Mouse (Mus musculus) 416B (cell line): ENCODE data around the gene Slc26a8.
A peak's percentile ranks its signal among the peaks of the same experiment; 100 is the strongest.

Source experiments
- DNase-seq: peaks from one replicate; pipeline ENCODE4 v3.0.0; 2011; ENCODE audit warnings: low read depth

The Slc26a8 gene

DNA sequence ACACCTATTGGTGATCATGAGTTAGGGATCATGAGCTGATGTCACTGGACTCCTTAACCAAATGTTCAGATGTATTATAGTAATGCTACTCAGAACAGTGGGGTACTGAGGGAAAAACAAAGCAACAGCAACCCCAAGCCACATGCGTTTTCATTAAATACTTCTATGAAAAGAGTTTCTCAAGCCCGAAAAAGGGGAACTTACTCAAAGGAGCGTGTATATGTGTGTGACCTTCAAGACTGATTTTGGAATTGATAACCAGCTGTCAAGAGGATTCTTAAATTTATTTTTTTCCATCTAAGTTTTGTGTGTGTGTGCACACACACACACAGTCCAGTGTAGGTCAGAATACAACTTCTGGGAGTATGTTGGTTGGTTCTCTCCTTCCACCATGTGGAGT lies 49.9 kb downstream of the Slc26a8 start:
- DNase-seq = peak; percentile 80

DNA sequence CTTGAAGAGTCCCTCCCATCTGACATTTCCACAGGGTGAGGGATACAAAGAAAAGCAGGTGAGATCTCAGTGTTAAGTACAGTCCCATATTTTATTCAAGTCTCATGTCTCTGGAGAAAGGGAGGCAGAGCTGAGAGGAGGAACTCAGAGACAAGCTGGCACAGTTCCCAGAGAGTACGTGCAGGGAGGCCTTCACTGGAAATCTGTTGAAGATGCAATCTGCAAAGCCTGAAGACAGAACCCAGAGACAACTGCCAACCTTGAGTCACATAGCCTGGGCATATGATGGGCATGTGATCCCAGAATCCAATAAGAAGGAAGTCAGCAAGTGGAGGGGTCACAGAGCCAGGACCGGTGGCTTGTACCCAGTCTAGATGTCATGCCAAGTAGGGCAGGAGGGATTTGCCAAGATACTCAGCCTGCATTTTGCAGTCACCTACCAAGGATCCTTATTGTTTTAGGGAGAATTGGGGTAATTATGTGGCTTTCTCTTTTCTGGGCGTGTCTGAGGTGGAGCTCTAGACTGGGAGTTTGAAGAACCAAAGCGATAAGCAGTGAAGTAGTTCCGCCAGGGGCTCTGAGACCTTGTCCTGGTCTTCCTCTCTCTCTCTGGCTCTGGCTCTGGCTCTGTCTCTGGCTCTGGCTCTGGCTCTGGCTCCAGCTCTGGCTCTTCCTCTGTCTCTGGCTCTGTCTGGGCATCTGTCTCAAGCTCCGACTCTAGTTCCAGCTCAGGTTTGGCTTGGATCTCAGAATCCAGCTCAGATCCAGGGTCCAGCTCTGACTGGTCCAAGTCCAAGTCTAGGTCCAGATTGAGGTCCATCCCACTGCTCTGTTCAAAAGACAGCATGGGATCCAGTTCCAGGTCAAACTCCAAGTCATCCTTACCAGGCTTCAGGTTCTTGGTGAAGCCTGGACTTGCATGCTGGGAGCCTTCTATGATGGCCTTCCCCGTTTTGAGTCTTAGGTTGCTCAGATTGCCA lies 52.0 kb downstream of the Slc26a8 start:
- peak; percentile 79 for DNase-seq

DNA sequence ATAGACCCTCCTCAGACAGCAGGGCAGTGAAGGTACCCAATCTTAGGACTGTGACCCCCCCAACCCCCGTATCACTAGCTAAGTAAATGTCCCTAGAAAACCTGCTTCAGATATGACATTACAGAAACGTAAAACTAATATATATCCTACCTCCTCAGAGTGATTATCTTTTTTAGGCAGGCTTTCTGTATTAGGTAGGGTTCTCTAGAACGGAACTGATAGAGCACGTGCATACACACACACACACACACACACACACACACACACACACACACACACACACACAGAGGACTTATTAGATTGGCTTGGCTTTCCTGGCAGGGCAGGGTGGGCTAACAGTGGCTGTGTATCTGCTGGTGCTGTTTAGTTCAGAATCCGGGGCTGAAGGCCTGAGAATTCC lies 54.2 kb downstream of the Slc26a8 start:
- DNase-seq = no peak

DNA sequence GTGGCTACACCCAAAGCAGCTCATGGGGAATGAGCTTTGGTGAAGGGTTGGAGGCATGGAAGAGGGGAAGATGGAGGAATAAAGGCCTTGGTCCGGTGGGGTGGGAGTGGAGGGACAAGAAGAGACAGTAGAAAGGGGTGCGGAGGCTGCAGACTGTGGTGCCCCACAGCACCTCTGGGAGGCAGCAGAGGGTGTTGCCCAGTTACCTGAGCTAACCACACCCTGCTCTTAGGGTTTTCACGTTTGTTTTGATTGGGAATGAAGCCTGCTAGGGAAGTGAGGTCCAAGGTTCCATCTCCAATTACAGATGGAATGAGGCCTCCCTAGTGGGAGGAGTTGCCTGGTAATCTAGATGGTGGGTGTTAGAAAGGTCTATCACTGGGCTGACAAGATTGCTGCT lies 60.9 kb downstream of the Slc26a8 start:
- DNase-seq = no peak

DNA sequence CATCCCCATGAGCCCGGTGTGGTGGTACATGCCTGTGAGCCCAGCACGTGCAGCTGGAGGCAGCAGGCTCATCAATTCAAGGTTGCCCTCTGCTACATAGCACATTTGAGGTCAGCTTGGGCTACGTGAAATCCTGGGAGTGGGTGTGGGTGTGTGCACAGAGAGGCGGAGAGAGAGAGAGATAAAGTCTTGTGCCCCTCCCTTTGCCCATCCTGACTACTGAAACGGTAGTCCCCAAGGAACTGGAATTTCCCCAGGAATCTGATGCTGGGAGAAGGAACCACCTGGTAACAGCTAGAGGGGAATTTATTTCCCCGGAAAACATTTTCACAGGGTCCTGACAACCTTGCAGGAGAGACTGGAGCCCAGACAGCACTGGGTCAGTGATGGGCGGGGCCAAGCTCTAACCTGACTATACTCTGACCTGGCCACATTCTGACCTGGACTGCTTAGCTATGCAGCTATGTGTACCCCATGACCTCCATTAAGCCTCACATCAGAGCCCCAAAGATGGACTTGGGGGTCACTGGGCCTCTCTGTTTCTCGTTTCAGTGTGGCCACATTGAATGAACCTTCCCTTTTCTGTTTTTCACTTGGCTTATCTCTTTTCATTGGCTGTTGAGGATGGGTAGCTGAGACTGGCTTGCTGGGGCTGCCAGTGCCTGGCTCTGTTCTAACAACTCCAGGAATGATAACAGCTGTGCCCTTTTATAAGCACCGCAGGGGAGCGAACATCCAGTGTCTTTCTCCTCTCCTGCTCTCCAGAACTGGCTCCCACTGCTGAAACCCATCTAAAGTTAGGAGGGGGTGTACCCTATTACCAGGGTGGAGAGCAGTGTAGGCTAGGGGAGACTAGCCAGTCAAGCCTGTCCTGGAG lies 61.5 kb downstream of the Slc26a8 start:
- DNase-seq = no peak

DNA sequence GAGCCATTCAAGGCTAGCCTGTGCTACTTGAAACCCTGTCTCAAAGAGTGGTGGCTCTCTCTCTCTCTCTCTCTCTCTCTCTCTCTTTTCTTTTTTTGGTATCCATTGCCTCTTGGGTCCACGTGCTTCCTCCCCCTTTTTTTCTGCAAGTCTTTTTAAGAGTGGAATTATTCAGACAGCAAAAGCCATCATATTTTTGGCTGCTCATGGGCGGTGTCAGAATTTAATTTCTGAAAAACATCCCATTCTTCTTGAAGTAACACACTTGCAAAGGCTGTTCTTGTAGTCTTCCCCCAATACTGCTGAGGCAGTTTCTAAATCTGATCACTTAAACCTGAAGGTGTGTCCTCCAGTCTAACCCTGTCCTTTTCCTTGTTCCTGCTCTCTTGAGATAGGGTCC lies 63.1 kb downstream of the Slc26a8 start:
- no peak for DNase-seq

DNA sequence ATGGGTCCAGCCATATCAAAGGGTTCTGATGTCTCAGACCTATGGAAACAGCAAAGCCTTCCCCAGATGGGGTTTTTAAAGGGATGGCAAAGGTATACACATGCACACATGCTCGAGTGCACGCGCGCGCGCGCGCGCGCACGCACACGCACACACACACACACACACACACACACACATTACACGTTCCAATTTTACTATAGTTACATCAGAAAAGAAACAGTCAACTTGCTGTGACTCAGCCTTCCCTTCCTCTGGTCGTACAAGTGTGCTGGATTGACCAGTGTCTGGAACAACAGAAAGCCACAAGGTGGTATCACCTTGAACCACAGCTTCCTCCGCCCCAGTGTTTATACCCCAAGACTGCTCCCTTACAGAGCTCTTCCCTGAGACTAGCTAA lies 64.7 kb downstream of the Slc26a8 start:
- peak; percentile 98 for DNase-seq

DNA sequence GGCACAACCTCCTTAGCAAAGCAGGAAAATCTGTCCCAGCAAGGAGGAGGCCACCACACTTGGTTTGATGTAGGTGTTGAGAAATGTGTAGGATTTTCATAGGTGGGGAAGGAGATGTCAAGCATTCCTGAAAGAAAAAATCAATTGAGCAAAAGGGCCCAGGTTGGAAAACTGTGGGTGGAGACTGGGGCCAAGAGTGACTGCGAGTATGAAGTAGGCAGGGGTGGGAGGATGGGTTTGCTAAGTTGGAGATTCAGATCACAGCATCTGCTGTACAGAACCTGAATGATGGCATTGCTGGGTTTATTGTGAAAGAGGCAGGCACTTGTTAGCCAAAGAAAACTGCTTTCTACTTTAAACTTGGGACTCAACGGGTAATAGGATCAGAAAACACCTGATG lies 65.2 kb downstream of the Slc26a8 start:
- DNase-seq = no peak

DNA sequence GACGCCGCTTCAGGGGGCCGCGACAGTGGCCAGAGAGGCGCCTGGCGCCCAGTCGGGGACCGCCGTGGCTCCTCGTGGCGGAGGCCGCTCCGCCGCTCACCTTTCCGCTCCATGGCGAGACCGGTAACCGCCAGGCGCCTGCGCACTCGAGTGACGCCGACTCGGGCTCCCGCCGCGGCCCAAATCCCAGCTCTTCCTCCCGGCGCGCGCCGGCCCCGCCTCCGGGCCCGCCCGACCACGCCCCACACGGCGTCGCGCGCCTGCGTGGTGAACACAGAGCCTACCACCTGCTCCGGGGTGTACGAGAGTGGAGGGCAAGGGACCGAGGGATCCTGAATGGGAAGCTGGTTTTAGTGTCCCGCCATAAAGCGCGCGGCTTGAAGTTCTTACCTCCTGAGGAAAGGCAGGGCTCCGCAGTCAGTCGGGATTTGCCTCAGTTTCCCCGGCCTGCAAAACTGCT lies 67.7 kb downstream of the Slc26a8 start, which contains the start of gene Srpk1:
Srpk1 (minus strand) TSS at position 410 of the 460 bp plus-strand sequence.
- peak; percentile 88 for DNase-seq

DNA sequence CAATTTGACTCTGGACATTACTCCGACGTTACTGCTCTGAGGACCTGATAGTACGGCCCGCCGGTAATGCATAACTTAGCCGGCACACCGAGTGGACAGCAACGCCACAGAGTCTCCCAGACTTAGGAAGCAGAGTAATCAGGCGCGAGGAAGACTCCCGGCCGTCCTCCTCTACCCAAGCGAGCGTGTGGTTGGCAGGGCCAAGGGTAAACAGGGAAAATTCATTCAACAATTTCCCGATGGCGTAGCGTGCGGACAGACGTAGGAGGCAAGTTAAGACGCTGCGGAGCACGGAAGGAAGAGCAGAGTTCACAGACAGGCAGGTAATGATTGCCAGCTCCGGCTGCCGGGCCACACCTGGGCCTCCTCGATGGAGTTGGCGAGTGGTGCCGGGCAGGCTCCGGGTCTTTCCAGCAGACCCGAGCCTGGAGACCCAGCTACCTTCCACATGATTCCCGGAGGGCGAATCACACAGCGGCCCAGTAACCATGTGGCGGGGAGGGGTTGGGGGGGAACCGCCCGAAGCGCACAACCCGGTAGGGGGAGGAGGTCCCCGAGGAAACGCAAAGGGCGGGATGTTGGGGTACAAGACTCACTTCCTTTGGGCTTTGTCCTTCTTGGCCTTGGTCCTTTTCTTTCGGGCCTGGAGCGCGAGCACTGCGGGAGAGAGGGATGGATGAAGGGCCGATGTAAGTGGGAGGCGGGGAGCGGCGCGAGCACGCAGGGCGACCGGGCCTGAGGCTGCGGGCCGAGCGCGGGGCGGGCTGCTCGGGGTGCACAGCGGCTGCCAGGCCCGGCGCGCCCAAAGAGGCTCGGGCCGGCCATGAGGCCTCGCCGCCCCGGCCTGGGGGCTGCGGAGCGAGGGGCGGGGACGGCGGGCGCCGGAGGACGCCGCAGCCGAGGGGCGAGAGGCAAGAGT lies 68.4 kb downstream of the Slc26a8 start:
- peak; percentile 76 for DNase-seq

DNA sequence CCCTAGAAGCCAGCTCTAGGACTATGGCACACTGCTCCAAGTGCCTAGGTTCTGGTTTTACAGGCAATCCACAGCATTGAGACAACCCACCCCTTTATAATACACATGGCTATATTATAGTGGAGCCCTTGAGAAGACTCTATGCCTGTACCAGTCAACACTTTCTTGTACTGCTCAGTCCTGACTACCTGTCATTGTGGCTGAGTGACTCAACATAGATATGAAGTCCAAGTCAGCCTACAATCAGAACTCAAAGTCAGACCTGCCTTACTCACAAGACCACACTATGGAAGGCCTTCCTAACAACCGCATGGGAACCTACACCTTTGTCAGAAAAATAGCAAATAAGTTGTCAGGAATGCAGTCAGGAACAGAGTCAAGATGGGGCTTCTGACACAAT lies 71.3 kb downstream of the Slc26a8 start:
- DNase-seq = peak; percentile 59

DNA sequence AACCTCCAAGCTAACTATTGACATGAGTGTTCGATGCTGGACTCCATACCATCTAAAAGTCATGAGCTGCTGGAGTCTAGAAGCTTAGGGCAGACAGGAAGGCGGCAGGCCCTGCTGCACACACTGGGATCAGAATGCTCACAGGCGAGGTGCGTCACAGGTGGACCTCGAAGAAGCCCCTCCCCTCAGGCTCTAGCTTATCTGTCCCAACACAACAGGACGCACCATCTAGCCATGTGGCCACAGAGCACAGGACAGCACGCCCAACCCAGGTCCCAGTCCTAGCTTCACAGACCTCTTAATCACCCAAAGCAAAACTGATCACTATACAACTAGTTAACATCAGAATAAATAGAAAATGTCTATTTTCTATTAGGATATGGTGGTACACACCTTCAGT lies 71.9 kb downstream of the Slc26a8 start:
- DNase-seq = no peak

DNA sequence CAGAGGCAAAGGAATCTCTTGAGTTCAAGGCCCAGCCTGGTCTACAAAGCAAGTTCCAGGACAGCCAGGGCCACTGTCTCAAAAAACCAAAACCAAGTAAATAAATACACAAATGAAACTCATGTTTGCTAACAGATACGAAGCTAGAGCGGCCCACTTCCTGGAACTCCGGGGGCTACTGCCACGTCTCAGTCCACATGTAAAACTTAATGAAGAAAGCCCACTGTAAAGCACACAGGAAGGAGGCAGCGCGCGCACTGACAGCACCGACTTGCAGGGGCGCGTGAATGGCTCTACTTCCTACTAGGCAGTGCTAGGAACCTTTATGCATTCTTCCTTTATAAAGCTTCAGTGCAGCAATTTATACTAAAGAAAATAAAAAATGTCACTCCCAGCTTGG lies 72.4 kb downstream of the Slc26a8 start:
- no peak for DNase-seq

DNA sequence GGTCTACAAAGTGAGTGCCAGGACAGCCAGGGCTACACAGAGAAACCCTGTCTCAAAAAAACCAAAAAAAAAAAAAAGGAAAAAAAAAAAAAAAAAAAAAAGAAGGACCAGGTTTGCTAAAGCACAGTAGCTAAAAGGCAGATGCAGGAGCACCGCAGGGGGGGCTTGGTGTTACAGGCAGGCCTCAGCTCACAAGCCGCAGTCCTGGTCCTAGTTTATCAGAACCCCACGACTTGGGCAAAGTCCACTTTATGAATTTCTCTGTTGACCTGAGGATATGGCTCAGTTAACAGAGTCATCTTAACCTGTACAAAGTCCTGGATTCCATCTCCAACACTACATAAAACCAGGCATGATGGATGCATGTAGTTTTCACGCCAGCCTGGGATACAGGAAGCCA lies 74.7 kb downstream of the Slc26a8 start:
- DNase-seq = no peak

DNA sequence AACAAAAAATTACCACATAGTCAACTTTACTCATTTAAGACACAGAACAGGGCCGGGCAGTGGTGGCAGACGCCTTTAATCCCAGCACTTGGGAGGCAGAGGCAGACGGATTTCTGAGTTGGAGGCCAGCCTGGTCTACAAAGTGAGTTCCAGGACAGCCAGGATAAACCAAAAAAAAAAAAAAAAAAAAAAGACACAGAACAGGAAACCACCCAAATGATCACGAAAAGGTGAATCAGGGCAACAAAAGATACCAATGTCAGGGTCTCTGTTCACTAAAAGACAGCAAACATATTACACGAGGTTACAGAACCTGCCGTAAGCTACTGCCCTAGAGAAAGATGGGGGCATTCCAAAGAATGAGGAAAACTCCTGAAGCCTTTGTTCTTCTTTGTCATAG lies 76.9 kb downstream of the Slc26a8 start:
- no peak for DNase-seq

DNA sequence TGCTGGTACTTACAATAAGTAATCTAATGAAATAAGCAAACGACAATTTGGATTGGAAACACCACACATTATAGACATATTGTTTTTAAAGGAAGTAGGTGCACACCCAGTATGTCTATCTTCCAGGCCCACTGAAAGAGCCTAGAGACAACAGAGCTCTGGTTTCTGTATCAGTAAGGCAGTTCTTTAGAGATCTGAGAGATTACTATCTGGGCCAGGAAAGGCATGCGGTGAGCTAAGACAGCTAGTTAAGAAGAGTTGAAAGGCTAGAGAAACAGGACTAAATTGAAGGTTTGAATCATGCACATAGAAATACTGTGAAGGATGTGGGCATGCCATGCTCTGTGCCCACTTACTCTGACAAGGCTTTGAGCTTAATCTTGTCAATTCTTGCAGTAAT lies 77.4 kb downstream of the Slc26a8 start:
- peak; percentile 75 for DNase-seq

DNA sequence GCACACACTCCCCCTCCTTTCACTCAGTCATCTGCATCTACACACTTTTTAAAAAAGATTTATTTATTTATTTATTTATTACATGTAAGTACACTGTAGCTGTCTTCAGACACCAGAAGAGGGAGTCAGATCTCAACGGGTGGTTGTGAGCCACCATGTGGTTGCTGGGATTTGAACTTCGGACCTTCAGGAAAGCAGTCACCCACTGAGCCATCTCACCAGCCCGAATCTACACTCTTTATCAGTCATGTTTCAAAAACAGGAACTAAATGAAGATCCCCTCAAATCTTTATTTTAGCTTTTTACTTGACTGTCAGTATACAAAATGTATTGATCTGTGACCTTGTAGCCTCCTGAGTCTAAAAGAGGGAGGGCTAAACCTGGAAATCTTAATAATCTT lies 80.5 kb downstream of the Slc26a8 start:
- DNase-seq = peak; percentile 52

DNA sequence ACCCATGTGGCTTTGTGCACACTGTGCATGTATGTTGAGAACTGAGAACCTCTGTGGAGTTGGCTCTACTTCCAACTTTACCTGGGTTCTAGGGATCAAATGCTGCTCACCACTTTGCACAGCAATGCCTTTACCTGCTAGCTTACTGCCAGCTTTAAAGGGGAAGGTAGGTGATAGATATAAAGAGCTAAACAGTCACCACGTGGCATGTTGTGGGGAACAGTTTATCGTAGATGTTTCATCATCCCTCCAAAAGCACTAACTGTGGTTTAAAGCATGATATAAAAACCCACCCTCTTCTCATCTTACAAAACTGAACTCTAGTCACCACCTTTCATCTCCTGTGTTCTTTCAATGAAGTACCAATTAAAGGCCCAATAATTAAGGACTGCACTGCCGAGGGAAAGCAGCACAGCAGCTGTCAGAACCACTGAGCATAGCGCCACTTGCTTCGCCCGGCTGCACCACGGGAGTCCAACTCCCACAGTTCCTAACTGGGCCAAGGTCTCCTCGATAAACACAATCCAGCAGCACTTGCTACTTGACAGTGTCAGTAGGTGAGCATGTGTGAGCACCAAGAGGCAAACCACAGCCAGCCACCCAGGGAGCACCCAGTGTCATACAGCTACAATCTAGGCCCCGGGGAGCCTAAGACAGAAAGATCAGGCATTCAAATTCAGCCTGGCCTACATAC lies 88.3 kb downstream of the Slc26a8 start:
- no peak for DNase-seq

DNA sequence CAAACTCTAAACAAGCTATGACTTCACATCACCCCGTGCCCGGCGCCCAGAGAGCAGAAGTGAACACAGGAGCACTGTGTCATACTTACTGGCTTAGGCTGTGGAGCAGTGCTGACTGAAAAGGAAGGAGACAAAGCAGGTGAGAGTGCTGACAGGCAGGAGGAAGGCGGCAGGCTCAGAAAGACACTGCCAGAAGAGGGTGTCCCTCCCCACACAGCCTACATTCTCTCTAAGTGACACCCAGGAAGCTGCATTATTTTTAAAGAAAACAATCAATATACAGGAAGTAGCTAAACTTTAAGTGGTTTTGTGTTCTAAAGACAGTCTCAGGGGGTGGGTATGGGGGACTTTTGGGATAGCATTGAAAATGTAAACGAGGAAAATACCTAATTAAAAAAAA lies 89.3 kb downstream of the Slc26a8 start:
- DNase-seq = no peak

DNA sequence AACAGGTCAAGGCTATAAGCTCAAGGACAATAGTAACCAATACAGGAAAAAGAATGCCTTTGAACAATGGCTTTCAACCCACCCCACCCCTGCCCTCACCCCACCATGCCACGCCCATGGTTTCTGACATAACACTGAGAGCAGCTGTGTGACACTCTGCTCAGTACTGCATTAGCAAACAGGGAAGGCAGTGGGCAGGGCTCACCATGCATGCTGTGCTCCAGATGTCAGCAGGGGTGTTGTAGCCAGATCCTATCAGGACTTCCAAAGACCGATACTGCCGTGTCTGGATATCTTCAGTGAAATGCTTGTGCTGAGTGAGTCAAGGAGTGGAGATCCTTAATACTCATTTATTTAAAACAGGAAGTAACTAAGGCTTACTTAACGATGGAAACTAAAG lies 96.1 kb downstream of the Slc26a8 start:
- DNase-seq = no peak

DNA sequence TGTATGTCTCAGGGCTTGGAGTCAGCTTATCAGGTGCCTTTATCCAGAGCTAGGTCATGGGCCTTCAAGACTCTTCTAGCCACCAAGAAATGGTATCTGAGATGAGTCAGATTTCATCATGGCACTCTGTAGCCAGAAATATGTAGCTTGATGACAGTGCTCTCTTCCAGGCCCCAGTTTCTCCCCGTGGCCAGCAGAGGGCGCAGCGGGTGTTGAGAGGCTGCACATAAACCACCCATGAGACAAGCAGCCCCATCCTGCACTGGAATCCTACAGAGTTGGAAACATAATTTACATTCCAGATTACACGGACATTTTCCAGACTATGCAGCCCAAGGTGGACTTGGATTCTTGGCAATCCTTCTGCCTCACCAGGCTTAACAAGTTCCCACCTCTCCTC lies 97.0 kb downstream of the Slc26a8 start:
- DNase-seq = peak; percentile 86
